Mouse (Mus musculus) spleen, postnatal 36 days (tissue): ENCODE results near the gene Donson.

Experiments used
- DNase-seq, 2 experiments: peaks; one replicate each; pipeline ENCODE4 v3.0.0; 2022; ENCODE audit warnings: low spot score in 2 of 2, mixed read lengths in 1 of 2

Gene Donson

GRCm38 (mm10) chr16:91640171-91640570 lies 48.4 kb downstream of the Donson start:
- no peak for DNase-seq

DNA sequence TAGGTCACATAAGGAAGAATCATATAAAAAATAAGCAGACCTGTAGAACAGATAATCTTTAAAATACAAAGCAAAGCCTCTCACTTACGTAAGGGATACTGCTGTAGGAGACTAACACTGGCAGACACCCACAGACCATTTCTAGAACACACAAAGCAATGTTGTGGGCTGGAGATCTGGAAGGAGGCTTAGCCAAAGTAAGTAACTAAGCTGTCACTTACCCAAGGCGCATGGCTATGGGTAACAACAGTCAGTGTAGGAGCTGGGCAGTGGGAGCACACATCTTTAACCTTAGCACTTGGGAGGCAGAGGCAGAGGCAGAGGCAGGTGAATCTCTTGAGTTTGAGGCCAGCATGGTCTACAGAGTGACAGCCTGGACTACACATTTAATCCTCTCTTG lies 48.9 kb downstream of the Donson start:
- DNase-seq = no peak

- DNase-seq = no peak
Observed at GRCm38 (mm10) chr16:91639161-91639560, 49.4 kb downstream of the Donson start.

GRCm38 (mm10) chr16:91633641-91634040 lies 54.9 kb downstream of the Donson start:
- no peak for DNase-seq

- DNase-seq = no peak
Observed at GRCm38 (mm10) chr16:91632940-91633339, 55.6 kb downstream of the Donson start.

- no peak for DNase-seq
Observed at GRCm38 (mm10) chr16:91632439-91632838, 56.1 kb downstream of the Donson start.

DNA sequence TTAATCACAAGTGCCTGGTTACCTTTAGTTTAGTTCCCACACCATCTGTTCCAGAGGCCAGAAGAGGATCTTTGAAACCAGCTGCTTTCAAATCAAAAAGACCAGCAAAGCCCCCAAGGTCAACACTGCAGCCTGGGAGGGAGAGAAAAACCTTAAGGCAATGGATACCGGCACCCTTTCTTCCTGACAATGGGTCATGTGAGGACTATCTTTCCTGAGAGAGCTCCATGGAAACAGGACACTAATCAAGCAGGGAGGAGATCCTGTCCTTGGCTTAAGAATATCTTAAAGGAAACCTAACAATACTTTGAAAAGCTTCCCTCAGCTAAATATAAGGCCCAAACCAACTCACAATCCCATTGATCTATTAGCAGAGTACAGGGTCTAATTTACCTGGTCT lies 58.0 kb downstream of the Donson start:
- no peak for DNase-seq

GRCm38 (mm10) chr16:91629749-91630148 lies 58.8 kb downstream of the Donson start:
- no peak for DNase-seq

DNA sequence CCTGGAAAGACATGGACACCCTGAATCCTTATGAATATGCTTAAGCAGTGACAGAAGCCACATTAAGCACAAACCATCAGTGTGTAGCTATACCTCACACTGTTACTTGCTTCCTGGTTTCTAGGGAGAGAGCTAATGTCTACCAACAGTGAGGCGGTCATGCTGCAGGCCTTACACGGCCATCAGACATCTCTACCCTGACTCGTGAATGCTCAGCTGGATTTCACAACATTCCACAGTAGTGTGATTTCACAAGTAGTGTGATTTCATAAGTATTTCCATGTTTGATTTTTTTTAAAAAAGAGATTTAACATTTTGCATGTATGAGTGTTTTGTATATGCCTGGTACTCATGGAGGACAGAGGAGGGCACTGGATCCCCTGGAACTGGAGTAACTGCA lies 59.9 kb downstream of the Donson start:
- no peak for DNase-seq

GRCm38 (mm10) chr16:91627831-91628230 lies 60.7 kb downstream of the Donson start:
- no peak for DNase-seq
